Mouse (Mus musculus) CH12.LX (cell line): ENCODE results near the gene Kantr.

Experiments
- MAX ChIP-seq: IDR thresholded peaks from 2 replicates; pipeline ENCODE4 v1.6.1; 2011; ENCODE audit warnings: low read length, improper control_type of control experiment
- SIN3A ChIP-seq: IDR thresholded peaks from 2 replicates; pipeline ENCODE4 v1.6.1; 2012; ENCODE audit warnings: low read length, improper control_type of control experiment, inconsistent platforms

DNA sequence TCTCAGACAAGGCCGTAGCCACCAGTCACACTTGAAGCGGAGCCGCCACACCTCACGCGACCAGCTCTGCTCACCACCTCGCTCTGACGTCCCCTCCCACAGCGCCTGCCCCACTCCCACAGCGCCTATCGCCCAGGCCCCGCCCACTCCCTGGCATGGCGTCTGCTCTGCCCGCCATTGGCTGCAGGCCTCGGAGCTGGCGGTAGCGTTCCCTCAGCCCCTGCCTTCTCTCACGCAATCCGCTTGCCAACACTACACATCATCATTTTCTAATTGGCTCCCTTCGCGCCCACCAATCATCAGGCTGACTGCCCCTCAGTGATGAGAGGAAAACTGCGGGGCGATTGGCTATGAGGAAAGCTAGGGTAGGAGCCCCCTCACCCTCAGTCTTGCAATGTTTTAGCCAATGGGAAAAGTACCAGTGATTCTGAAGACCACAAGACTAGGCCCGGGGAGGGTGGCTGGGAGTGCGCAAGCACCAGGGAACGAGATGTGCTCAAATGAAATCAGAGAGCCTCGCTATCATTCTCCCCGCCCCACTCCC, 15.1 kb upstream of the Kantr start, which contains the start of gene Tspyl2:
- TF ChIP-seq MAX (no peak; the same call in 1 of the 2 replicates), SIN3A (no peak)
